Mouse (Mus musculus): ENCODE data around the gene Mblac2. TPM values are rescaled to one million over a fixed set of nuclear protein-coding genes. Genes with fewer than 3 reads are reported as not detected.
"Not testable (repeated sequence)": the region's sequence is repeated elsewhere in the genome, so short reads cannot be mapped to it uniquely, and the experiment has no call there.

Mblac2 gene
- total RNA-seq (2021) = 1 to 10 TPM; 1.1 TPM
- long read RNA-seq, experiment 1, partial matches to known transcripts = 0 of 2 reads
- long read RNA-seq, experiment 1, other reads (novel, unspliced or antisense) = 0 of 2 reads
- long read RNA-seq, experiment 2, partial matches to known transcripts = 0 of 1 reads
- long read RNA-seq, experiment 2, other reads (novel, unspliced or antisense) = 0 of 1 reads

DNA sequence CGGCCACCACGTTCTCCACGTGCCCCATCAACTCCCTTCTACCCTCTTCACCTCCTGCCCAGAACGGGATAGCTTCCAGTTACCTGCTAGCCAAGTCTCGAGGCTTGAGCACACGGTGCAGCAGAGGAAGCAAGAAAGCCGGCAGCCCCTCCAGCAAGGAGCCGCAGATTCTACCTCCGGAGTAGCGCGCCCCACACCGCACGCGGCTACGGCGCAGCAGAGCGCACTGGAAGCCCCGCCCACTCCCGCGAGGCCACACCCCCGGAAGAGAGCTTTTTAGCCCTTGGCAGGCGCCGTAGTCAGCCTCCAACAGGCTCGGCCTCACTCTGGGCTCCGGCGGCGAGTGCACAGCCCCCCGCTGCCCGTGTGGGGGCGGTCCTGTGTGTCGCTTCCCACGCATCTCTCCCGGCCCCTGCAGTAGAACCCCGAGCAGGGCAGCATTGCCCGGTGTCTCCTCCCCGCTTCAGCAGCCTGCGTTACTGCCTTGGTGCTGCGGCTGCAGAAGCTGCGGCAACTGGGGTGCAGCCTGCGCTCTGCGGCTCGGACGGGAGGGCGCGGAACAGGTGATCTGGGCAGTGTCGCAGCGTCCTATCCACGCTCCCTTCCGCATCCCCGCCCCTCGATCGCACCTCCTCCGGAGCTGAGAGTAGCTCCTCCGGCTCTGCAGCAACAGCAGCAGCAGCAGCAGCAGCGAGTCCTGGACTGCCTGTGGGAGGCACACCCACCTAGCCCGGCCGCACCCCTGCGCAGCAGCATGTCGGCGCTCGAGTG is at the start of gene Mblac2, which contains the start of gene Polr3g:
Gene Mblac2, plus strand, starts transcription at position 567 of the 771 bp plus-strand sequence.
Gene Polr3g, minus strand, starts transcription at position 239 of the 771 bp plus-strand sequence.
- intact Hi-C loops (cut with DNase I; ENCODE audit: low total_unique reads) = no loop called here

DNA sequence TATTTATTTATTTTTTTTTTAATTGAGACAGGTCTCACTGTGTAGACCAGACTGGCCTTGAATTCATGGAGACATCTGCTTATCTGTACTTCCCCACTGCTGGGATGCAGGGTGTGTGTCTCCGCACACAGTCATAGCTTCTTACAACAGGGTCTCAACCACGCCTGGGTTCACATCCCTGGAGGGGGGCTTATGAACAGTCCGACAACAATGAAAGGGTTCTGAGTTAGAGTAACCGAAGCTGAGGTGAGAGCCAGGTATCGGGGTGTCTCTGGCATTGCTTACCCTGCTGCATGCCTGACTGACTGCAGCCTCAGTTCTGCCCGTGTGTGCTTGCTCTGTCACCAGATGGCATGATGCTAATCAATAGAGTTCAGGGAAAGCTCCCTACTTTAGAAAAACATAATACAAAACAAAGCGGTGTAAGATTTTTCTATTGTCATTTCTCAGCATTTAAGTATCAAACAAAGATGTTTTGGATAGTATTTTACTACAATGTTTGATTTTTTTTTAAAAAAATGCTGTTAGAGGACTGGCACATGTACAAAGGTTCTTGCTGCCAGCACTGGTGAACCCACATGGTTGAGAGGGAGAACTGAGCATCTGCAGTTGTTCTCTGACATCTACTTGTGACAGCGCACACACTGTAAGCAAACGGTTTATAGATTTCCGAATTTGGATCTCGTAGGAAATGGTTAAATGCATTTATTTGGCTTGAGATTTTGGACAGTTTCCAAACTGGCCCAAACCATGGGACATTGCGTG is 47.4 kb upstream of the Mblac2 start:
- DNase-seq = no peak
- intact Hi-C loops (cut with DNase I; ENCODE audit: low total_unique reads) = no loop called here

More for the DNA sequence above, at the start of gene Mblac2, which contains the start of gene Polr3g:
- DNase-seq = peak; percentile 95

DNA sequence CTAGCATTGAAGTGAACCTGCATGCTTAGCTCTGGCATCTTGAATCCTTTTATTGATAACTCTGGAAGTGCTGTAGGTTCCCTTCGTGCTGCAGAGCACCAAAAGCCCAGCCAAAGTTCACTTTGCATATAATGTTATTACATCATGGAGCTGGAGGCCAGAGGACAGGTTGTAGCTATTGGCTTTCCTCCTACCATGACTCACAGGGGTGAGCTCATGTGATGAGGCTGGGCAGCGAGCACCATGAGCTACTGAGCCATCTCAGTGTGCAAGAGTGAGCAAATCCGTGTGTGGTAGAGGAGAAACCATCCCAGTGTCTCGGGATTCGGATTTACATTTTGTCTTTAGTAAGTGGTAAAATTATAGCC is 46.8 kb upstream of the Mblac2 start:
- DNase-seq = no peak
- intact Hi-C loops (cut with DNase I; ENCODE audit: low total_unique reads) = no loop called here

DNA sequence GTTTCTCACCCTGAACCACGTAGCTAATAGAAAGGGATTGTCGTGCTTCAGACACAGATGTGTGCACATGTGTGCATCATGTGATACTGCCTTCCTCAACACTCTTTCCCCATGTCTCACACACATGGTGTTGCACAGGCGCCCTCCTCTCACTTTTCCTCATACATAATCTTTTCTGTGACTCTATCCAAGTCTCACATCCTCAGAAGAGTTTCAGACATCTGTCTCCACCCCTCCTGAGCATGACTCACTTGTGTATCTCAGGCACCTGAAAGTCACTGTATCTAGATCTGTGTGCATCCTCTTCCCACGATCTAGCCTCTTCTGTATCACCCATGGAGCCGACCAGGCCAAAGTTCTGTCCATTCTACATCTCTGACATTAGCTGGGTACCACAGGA is 43.4 kb upstream of the Mblac2 start:
- intact Hi-C loops (cut with DNase I; ENCODE audit: low total_unique reads) = no loop called here
- DNase-seq = no peak

DNA sequence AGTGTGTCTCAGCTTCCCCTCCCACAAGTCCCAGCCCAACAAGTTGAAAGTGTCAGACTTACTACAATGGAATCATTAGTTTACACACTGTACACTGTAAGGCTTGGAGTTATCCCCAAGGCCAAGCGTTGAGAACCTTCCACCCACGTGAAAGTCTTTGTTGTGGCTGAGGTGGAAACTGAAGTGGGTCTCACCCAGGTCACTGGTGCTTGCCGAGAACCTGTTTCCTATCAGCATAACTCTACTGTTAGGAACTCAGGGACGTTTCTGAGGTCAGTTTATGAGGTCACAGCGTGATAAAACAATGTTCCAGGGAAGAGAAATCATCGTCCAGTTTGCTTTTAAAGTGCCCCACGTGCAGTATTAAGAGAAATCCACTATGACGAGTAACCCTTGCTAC is 35.8 kb upstream of the Mblac2 start:
- DNase-seq = no peak
- intact Hi-C loops (cut with DNase I; ENCODE audit: low total_unique reads) = no loop called here

DNA sequence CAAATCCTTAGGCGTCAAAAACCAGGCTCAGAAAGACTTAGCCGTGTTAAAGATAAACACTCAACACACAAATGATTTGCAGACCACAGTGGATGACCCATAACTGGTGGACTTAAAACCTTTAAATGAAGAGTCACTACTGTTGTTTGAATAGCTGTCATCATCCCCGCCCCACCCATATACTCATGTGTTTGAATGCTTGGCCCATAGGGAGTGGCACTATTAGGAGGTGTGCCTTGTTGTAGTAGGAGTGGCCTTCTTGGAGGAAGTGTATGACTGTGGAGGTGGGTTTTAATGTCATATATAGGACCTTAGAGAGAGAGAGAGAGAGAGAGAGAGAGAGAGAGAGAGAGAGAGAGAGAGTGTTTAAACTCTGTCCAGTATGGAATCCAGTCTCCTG is 28.0 kb upstream of the Mblac2 start:
- intact Hi-C loops (cut with DNase I; ENCODE audit: low total_unique reads) = no loop called here
- no peak for DNase-seq

DNA sequence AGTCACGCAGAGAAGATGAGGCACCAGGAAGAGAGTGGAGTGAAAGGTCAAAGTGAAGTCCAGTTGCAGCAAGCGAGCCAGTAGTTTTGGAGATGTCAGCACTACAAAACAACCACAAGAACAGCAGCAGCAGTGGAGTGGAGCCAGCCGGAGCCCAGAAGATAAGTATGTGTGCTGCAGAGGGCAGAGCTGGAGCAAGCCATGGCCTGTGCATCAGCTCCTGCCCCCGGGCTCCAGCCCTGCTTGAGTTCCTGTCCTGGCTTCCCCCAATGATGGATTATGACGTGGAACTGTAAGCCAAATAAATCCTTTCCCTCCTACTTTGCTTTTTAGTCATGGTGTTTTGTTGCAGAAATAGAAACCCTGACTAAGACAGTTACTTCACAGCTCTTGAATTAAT is 26.9 kb upstream of the Mblac2 start:
- intact Hi-C loops (cut with DNase I; ENCODE audit: low total_unique reads) = no loop called here
- no peak for DNase-seq

DNA sequence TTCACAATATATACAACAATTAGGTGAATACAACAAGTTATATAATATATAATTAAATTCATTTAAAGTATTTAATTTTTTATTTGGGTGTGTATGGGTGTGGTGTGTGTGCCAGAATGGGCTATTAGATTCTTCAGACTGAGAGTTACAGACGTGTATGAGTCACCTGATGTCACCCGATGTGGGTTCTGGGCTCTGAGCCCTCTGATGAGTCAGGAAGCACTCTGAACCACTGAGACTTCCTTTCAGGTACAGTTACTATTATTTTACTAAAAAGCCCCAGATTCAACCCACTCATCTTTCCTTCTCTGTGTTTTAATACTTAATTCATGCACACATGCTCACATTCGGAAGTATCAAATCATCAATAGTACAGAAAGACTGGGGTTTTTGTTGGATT is 26.3 kb upstream of the Mblac2 start:
- no peak for DNase-seq
- intact Hi-C loops (cut with DNase I; ENCODE audit: low total_unique reads) = no loop called here

DNA sequence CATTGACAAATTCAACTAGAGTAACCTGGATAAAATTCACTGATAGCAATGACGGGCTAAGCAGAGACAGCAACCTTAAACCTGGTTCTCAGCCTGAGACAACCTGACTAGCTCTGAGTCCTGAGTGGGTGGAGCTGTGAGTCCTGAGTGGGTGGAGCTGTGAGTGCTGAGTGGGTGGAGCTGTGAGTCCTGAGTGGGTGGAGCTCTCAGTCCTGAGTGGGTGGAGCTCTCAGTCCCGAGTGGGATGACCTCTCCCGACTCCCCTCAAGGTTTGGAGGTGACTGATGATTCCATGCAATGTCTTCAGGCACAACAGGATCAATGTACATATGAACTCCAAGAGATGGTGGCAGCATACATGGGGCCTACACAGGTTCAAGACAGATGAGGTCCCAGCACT is 21.6 kb upstream of the Mblac2 start:
- DNase-seq = no peak
- intact Hi-C loops (cut with DNase I; ENCODE audit: low total_unique reads) = no loop called here

DNA sequence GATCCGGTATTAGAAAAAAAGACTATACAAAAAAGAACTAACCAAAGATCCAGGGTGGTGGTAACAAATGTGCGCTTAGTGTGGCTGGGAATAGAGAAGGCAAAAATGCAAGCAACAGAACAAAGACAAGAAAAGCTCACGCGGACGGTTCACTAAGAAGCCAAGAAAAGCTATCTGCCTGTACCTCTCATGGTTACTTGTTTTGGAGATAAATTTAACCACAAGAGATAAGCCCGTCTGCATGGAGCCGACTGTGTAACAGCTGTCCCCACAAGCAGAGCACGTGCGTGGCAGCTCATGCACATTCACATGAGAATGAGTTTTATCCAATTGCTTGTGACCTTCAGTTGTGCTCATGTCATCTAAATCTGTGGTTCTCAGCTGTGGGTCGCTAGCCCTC is 20.7 kb upstream of the Mblac2 start:
- intact Hi-C loops (cut with DNase I; ENCODE audit: low total_unique reads) = no loop called here
- no peak for DNase-seq

DNA sequence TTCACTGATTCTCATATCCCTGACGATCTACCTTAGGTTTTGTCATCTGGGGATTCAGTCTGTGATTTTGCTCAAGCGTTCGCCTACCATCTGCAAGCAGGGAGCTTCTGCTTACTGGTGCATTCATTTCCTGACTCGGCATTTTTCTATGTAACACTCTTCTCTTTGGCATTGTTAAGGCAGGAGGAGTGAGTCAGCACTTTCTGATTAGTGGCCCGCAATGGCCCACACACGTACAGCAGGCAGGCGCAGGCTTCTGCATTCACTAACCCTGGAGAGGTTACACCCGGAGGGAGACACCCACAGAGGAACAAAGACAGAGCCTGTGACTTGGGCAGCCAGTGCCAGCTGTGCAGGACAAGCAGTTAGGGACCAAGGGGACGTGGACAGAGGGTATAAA is 19.5 kb upstream of the Mblac2 start:
- DNase-seq = no peak
- intact Hi-C loops (cut with DNase I; ENCODE audit: low total_unique reads) = no loop called here

DNA sequence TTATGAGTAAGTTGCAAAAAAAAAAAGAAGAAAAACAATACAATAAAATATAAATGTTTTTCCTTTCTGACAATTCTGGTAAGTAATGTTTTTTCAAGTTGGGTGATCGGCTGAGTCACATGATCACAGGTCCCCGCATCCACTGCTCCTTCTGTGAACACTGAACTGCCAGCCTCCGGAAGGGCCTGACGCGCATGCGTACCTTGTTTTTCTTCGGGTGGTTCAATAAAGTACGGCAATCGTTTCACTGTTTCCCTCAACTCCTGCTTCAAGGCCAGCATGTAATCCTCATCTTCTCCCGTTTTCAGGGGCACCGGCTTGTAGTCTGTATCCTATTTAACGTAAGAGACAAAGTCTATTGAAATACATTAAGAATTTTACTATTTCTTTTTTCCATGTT is 16.7 kb upstream of the Mblac2 start:
- intact Hi-C loops (cut with DNase I; ENCODE audit: low total_unique reads) = no loop called here
- DNase-seq = no peak

DNA sequence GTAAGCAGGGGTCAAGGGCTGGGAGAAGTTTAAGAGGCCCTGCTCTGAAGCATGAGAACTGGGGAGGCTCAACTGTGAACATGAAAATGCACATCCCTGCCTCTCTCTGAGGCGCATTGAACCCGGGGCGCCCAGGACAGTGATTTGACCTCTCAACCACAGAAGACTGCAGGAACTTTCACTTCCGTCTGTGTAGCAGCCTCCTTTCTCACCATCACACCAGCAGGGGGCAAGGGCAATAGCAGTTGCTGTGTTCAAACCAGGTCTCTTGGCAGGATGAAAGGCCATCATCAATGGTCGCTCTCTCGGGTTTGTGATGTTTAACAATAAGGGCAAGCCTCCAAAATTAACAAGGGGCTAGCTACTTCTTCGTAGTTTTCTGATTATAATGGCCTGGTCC is 8.0 kb upstream of the Mblac2 start:
- intact Hi-C loops (cut with DNase I; ENCODE audit: low total_unique reads) = no loop called here

DNA sequence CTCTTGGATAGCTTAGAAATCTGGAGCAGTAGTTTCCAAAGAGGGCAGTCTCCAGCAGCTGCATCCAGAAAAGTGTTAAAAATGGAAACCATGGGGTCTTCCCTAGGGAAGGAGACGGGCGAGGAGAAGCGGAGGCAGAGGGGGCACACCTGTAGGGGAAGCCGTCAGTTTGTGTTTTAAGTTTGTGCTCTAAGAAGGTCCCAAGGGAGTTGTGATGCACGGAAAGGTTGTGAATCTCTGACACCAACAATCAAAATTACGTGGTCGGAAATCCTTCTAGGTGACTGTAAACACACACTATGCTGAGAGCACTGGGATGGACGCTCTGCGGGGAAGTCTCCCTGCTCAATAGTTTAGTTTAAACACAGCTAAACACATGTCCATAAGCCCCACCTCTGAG is 7.5 kb upstream of the Mblac2 start:
- DNase-seq = no peak
- intact Hi-C loops (cut with DNase I; ENCODE audit: low total_unique reads) = no loop called here

More for the DNA sequence above, 8.0 kb upstream of the Mblac2 start:
- no peak for DNase-seq

DNA sequence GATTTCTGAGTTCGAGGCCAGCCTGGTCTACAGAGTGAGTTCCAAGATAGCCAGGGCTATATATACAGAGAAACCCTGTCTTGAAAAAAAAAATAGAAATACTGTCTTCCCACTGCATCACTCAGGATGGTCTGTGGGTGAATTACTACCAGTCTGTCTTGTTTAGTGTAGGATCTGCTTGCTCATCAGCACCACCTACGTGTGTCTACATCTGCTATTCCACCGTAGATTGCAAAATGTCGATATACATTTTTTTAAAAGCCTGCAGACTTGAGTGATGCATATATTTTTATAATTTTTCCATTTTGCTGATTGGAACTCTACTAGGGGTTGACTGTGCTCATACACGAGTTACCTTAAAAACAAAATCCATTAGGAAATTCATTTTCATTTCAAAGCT is 4.8 kb upstream of the Mblac2 start:
- DNase-seq = no peak
- intact Hi-C loops (cut with DNase I; ENCODE audit: low total_unique reads) = no loop called here

DNA sequence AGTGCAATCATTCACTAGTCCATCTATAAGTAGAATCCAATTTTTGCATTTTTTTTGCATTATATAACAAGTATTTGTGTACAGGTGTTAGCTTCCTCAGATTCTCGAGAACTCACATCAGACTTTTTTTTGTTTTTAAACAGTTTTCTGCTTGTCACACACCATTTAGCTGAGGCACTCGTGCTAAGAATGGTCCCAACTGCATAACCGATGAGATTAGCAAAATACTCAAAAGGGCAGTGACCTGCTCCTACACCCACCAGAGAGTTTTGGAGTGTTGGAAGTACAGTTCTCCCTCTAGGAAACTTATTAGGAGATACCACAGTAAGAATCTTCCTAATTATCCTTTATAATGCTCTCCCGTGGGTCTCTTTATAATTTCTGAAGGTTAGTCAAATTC is 1.3 kb upstream of the Mblac2 start:
- DNase-seq = no peak
- intact Hi-C loops (cut with DNase I; ENCODE audit: low total_unique reads) = no loop called here

DNA sequence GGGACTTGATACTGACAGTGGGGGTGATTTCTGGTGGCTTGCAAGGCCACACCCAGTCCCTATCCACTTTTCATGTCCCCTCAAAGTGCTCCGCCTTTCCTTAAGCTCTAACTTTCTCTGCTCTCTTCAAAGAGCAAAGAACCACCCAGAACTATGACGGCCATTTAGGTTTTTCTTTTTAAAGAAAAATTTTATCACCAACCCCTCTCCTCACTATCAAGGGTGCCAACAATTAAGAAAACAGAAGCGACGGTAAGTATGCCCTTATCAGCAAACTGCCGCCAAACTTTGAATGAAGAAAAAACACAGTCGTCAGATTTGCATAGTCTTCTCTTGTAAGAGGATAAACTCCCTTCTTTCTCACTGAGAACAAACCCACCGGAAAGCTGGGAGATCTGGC is 875 bp upstream of the Mblac2 start:
- intact Hi-C loops (cut with DNase I; ENCODE audit: low total_unique reads) = no loop called here
- no peak for DNase-seq

DNA sequence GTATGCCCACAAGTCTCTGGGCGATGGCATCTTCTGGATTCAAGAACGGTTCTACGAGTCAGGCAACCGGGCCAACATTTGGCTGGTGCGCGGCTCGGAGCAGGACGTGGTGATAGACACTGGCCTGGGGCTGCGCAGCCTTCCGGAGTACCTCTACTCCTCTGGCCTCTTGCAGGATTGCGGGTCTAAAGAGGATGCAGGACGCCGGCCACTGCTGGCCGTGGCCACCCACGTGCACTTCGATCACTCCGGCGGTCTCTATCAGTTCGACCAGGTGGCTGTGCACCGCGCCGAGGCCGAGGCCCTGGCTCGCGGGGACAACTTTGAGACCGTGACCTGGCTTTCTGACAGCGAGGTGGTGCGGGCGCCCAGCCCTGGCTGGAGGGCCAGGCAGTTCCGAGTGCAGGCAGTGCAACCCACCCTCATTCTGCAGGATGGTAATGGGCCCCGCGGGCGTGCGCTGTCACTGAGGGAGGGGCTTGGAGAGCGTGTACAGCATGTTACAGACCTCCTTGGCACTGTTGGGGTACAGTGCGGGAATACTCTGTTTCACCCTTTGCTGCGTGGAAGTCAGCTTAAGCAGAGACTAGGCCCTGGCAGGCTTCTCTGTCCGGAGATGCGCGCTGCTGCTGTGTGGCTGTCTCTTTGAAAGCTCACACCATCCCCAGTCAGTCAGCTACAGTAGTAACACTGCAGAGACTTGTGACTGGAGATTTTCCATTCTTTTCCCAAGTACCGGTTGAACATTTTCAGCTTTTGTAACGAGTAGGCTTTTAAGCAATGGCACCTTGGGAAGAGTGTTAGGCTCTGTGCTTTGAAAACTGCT is 618 bp downstream of the Mblac2 start:
- peak; percentile 14 for DNase-seq
- intact Hi-C loops (cut with DNase I; ENCODE audit: low total_unique reads) = no loop called here

DNA sequence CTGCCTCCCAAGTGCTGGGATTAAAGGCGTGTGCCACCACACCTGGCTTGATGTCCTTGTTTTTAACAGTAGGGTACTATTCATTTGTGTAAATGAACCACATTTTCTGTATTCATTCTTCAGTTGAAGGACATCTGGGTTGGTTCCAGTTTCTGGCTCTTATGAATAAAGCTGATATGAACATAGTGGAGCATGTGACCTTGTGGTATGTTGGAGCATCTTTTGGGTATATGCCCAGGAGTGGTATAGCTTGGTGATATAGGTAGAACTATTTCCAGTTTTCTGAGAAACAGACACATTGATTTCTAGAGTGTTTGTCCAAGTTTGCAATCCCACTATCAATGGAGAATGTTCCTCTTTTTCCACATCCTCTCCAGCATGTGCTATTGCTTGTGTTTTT is 2.8 kb downstream of the Mblac2 start:
- intact Hi-C loops (cut with DNase I; ENCODE audit: low total_unique reads) = no loop called here

DNA sequence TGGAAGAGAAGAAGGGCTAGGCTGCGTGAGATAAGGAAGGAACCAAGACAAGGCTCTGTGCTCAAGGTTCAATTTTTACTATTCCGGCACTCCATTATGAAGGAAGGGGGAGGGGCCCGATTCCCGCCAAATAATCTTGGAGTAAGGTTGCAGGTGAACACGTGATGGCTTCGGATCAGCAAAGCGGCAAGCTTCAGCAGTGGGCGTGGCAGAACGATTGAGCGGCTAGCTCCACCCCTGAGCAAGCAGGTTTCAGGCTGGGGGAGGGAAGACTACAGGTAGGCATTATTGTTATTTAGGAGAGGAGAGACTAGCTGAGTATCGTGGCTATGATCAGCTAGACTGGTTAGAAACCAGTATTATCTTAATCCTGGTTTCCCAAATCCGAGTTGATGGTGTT is 17.0 kb downstream of the Mblac2 start:
- DNase-seq; intact Hi-C loops (cut with DNase I; ENCODE audit: low total_unique reads): not testable (repeated sequence)

More for the DNA sequence above, 2.8 kb downstream of the Mblac2 start:
- DNase-seq = no peak

All from gastrocnemius, postnatal 14 days (tissue).